Mouse (Mus musculus) spleen, postnatal 4 days (tissue): ENCODE data around the gene Thrap3.
A peak's percentile ranks its signal among the peaks of the same experiment; 100 is the strongest.

Source experiments
- DNase-seq, 2 experiments: peaks; one replicate each; pipeline ENCODE4 v3.0.0; 2022; ENCODE audit warnings: low spot score in 2 of 2

The Thrap3 gene

DNA sequence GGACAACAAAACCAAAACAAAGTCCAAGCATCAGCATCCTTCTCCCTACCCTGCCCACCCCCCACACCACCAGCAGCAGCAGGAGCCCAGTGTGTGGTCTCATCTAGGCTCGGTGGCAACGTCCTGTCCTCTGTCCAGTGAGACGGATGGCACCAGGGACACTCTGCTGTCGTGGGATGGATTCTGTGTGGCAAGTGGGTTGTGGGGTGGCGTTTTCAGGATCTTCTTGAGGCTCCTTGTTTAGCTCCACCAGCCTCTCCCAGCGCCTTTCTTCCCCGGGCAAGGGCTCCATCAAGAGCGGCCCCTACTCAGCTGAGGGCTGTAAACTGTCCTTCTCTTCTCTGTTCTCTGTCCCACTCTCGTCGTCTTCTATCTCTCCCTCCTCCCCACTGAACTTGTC, 37.5 kb downstream of the Thrap3 start:
- peak in 1 of 2 experiments; percentile 52 for DNase-seq

DNA sequence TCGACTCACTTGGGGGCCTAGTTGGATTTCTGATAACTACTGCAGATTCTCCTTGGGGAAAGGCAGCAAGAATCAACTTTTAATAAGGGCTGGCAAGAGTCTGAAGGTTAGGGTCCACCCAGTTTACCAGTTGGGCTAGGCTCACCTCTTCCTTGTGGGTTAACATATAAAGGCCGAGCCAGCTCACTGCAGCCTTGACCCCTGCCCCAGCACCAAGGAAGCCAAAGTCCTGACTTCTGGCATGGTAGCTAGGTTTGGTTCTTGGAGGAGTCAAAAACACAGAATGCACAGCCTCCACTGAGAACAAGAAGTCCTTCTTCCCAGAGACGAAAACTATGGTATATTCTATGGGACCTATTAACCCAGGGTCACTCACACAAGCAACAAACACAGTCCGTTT, 38.9 kb downstream of the Thrap3 start:
- no peak for DNase-seq

DNA sequence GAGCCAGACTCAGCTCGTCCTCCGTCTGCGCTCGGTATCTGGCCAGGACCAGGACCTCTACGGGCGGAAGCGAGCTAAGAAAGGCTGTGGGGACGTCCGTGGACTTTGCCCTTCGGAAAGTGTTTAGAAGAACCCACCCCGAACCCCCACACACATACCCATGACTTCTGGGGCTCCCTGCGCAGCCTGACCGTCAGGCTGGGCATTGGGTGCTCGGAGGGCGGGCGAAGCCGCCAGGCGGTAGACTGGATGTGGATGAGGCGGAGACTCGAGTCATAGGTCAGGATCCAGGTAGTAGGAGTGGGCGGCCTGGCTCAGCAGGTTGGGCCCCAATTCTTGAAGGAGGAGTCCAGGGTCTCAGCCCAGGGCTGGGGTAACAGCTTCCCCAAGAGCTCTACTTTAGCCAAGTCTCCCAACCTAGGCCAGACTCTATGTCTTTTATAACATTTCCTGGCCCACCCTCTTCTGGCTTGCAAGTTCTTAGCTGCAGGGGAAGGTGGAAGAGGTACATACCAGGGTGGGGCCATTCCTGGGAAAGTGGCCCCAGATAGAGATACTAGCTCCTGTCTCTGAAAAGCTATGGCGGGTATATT, 39.4 kb downstream of the Thrap3 start, which contains the start of gene Sh3d21:
Gene Sh3d21, minus strand, starts transcription at position 425 of the 593 bp plus-strand sequence.
- DNase-seq: no peak

DNA sequence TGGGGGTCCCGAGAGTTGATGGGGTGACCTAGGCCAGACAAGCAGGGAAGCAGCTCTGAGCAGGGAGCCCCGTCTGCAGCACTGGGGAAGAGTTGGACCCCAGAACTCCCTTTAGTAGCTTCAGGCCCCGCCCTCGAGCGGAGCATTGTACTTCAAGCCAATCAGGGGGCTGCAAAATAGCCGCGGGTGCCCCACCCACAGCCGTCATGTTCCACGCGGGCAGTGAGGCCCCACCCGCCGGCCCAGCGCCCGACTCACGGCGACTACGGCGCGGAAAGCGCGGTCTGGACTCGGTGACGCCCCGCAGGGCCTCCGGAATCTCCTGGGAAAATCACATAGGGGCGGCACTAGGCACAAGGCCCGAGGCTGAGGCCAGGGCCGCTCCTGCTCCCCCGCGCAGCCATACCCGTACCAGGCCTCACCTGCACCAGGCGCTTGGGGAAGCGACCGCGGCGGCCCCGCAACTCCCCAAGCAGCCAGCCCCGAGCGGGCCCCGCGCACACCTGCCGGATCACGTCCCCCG, 40.0 kb downstream of the Thrap3 start:
- DNase-seq: peak; percentile 82 to 88

DNA sequence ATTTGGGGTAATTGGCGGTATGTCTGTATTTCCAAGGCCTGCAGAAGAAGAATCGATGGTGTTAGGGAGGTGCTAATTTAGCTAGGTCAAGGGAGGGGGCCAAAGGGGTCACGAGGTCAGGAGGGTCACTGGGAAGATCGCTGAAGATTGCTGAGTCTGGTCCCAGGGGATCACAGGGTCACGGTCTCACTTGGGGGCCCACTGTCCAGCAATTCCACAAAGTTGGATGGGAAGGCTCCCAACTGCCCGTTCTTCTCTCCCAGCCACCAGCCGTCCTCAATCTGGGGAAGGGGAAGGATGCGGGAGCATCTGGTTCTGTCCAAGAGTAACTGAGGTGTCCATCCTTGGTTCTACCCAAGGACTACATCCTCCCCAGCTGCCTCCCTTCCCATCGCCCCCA, 40.6 kb downstream of the Thrap3 start:
- no peak for DNase-seq

DNA sequence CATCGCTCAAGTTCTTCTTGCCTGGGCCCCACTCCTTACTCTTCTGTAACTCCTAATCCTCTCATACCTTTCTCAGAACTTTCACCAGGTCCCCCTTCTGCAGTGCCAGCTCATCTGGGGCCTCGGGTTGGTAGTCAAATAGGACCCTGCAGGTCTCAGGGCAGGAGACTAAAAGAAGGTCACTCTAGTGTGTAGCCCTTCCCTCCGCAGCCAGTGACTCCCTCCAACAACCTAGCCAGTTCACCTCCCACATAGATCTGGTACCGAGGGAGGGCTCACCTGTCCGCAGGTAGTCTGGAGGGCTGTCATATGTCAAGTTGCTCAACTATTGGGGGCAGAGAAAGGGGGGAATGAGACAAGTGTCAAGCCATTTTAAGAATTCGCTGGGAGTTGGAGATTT, 41.1 kb downstream of the Thrap3 start:
- no peak for DNase-seq

DNA sequence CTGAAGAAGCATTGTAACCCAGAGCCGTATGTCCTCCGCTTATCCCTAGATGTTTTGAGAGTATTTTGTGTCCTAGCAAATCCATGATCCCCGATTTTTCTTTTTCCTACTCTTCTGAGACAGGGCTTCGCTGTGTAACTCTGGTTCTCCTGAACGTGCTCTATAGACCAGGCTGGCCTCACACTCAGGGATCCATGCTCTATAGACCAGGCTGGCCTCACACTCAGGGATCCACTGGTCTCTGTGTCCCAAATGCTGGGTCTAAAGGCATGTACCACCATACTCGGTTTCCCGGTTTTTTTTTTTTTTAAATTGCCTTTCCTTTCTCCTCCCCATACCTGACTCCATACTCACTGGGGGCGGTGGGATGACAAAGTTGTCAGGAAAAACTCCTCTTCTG, 41.6 kb downstream of the Thrap3 start:
- DNase-seq: no peak

DNA sequence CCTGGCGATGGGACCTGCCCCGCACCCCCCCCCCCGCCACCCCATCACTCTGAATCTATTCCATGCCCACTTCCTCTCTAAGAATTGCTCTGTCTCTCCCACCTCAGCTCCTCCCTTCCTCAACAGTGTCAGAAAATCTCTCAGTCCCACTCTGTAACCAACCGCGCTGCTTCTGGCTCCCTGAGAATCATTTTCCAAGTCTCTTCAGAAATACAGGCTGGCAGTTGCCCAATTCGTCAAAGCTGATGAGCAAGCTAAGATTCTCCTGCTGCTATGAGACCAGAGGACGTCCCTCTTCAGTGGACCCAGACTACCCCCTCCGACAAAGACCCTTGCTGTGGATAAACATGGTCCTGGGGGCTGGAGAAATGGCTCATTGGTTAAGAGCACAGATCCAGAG, 43.1 kb downstream of the Thrap3 start:
- DNase-seq: no peak

DNA sequence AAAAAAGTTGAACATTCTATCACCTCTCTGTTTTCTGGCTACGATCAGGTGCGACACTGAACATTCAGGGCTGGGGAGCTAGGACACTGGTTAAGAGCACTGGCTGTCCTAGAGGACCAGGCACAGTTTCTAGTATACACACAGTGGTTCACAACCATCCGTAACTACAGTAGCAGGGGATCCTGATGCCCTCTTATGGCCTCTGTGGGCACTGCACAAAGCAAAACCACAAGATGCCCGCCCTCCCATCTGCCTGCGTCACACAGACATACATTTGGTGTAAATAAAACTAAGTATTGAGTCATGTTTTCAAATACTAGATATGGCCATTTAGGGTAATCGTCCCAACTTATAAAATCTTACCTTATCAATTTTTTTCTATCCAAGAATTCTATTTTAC, 45.0 kb downstream of the Thrap3 start:
- peak in 1 of 2 experiments; percentile 37 for DNase-seq

DNA sequence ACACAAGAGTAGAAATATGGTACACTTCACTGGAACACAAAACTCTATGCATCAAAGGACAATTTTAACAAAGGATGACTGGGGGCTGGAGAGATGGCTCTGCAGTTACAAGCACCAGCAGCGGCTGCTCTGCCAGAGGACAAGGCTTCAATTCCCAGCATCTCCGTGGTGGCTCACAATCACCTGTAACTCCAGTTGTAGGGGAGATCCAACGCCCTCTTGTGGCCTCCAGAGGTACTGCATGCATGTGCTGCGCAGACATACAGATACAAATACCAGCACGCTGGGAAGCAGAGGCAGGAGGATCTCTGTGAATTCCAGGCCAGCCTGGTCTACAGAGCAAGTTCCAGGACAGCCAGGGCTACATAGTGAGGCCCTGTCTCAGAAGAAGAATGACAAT, 45.9 kb downstream of the Thrap3 start:
- DNase-seq: peak; percentile 49 to 80

DNA sequence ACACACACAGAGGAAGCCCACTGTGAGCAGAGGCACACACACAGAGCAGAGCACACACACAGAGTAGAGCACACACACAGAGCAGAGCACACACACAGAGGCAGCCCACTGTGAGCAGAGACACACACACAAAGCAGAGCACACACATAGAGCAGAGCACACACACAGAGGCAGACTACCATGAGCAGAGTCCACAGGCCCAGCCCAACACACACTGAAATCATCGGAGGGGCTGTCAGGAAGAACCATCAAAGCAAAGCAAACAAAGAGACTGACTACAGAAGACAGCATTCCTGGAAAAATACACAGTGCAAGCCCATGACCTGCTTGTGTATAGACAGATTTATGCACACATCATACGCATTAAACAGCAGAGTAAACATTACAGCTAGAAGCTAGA, 46.7 kb downstream of the Thrap3 start:
- no peak for DNase-seq

DNA sequence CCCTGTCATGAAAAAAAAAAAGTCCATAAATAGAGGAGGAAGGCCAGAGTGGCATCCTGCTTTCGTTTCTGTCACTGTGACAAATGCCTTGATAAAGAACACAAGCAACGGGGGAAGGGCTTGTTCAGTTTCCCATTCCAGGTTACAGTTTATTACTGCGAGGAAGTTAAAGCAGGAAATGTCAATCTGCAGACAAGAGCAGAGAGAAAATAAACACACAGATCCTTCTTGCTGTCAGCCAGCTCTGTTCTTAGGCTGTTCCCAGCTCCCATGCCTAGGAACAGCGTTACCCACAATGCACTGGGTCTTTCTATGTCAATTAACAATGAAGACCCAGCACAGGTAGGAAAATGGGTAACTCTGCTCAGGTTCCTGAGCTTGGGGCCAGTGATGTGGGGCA, 47.4 kb downstream of the Thrap3 start:
- no peak for DNase-seq

DNA sequence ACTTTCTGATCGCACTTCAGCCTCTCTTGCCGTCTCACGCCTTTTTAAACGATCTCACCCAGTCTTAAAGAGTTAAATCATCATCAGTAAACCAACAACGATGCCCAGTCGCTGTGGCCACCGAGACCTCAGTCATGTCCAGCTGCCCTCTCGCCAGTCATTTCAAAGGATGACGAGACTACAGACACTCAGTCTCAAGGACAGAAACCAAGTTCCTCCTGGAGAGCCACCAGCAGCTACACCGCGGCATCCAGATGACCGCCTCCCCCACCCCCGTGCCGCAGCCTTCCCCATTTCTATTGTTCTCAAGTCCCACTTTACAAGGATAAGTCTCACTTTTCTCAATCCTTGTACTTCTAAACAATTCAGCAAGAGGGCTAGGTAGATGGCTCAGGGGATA, 49.7 kb downstream of the Thrap3 start:
- DNase-seq: no peak

DNA sequence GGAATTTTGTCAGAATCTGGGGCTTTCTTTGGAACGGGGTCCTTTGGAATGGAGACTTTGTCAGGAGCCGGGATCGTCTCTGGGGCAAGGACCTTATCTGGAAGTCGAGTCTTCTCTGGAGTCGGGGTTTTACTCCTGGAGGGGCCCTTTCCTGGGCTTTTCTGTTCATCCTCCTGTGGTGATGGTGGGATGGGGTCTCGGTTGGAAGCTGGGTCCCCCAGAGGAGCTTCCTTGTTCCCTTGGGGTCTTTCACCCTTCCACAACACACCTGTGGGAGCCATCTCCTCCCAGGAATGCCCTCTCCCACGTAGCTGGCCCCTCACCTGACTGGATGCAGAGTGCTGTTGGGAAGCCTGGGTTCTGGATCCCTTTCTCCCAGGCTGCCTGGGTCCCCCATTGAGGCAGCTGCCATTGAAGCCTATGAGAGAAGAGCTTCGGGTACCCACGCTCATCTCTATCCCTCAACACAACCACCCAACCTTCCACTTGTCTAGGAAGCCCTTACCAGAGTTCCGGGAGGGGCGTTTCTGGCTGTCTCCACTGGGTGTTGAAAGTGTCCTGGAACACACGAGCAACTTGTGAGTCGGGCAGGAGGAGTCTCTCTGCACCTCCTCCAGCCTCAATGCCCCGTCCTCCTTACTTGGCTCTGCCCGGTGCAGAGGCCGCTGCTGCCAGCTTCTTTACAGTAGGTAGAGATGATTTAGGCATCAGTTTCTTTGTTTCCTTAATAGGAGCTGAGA, 50.7 kb downstream of the Thrap3 start:
- DNase-seq: no peak

DNA sequence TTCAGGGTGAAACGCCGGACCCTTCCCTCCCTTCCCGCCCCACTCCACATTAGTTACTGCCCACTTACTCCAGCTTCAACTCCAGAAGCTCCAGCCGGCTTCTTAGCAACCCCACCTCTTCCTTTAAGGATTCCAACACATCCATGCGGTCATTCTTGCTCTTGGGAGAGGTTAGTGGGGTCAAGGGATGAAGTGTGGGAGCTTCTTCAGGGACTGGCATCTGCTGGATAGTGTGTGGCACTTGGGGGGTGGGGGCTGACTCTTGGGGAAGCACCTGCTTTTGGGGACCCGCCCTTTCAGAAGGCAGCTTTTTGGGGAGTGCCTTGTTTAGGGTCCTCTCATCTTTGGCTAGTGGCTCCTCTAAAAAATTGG, 51.6 kb downstream of the Thrap3 start:
- DNase-seq: no peak

DNA sequence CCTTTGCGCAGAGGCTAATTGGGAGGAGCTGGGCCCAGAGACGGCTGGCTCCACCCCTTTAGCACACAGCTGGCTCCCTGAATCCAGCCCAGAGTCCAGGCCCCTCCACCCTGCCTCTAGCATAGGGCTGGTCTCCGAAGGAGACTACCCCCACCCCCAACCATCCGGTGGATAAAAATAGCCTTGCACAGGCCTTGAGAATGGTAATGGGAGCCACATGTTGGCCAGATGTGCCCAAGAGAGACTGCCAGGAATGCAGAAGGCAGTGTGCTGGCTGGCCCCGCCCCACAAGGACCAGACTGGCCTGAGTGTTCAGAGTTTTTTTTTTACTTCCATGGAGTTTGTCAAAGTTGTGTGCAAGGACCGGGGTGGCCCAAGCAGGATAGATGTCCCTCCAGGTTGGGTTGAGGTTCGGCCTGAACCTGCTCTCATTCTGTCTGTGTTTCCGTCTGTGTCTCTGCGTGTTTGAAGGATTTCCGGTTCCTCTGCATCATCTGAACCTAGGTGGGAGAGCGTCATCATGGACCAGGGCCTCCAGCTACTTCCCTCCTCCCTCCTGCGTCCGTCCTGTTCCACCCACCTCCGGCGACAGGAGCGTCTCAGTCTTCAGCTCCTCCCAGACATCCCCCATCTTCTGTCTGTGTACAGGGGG, 52.1 kb downstream of the Thrap3 start:
- DNase-seq: no peak

DNA sequence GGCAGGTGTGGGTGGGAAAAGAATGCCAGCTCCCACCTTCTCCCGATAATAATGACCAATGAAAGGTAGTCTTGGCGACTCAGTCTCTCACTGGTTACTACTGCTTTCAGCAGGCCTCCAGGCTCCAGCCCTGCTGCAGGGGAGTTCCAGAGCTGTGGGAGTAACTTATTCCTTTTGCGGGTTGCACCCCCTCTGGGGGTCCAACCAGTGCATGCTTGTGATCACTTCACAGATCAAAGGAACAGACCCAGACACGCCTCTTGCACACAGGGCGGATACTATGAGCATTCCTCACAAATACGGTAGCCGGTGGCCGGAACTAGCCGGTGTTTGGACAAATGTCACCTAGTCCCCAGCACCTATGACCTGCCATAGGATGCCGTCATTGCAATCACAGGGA, 52.8 kb downstream of the Thrap3 start:
- DNase-seq: no peak

DNA sequence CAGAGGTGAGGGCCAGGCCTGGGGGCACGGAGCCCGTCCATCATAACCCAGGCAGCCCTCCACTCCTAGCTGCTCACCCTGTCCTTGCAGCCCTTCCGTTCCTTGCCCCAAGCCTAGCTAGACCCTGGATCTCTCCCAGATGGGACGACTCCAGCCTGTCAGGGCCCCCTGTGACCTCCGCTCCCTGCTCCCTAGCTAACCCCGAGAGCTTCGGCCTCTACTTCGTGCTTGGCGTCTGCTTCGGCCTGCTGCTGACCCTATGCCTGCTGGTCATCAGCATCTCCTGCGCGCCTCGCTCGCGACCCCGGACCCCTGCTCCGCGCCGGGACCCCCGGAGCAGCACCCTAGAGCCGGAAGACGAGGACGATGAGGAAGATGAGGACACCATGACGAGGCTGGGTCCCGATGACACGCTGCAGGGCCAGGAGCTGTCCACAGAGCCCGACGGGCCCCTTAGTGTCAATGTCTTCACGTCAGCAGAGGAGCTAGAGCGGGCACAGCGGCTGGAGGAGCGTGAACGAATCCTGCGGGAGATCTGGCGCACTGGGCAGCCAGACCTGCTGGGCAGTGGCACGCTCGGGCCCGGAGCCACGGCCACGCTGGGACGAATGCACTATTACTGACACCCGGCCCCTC, 53.4 kb downstream of the Thrap3 start:
- DNase-seq: no peak

DNA sequence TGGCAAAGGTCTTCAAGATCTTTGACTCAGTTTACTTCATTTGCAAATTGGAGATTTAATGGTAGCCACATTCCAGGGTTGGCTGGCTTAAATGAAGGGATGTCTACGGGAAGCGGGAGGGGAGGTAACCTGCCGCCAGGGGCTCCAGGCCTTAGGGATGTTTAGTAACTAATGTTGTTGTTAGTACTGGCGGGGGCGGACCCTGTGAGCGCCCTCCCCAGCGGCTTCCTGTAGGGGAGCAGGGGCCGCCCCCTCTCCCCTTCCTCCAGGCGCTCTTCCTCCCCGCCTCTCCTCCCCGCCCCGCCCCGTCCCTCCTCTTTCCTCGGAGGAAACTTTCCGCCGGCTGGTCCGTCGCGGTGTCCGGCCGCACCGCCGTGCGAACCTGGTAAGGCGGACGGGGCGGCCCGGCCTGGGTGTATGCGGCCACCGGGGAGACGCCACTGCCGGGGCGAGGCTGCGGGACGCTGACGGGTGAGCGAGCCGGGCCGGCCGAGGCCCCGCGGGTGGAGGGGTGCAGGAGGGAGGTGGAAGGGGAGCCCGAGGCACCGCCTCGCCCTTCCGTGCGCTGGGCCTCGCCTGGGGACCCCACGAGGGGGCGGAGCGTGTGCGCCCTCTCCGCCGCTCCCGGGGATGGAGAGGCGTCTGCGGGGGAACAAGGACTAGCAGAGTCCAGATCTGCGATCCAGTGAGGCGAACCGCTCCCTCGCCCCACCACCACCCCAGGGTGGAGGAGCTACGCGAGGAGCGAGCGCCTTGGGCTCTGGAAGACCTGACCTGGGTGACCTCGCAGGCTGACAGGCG, 54.2 kb downstream of the Thrap3 start:
- DNase-seq: peak in 1 of 2 experiments; percentile 69

DNA sequence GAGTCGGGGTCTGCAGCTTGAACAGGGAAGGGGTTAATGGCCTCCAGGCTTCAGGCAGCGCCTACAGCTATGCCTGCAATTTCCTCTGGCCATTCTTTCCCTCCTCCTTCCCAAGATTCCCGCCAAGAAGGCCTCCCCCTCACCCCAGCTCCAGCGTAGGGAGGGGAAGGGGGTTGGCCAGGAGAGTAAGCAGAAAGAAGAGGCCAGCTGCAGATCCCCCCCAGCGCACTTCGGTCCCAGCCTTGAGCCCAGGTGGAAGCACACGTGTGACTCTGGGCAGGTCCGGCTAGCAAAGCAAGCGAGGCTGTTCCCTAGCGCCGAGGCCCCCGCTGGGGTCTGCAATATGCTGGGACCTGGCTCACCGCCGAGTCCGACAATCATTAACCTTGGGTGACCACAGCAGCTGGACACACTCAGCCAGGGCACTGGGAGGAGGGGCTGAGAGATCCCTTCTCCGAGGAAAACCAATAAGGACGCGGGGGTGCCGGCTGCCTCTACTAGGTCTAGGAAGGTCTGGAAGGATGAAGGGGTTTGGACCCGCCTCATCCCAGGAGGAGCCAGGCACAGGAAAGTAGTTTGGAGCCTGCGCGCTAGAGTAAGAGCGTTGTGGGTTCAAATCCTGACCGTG, 54.9 kb downstream of the Thrap3 start, which contains the start of gene Eva1b:
Gene Eva1b, plus strand, starts transcription at position 212 of the 628 bp plus-strand sequence.
- DNase-seq: no peak

DNA sequence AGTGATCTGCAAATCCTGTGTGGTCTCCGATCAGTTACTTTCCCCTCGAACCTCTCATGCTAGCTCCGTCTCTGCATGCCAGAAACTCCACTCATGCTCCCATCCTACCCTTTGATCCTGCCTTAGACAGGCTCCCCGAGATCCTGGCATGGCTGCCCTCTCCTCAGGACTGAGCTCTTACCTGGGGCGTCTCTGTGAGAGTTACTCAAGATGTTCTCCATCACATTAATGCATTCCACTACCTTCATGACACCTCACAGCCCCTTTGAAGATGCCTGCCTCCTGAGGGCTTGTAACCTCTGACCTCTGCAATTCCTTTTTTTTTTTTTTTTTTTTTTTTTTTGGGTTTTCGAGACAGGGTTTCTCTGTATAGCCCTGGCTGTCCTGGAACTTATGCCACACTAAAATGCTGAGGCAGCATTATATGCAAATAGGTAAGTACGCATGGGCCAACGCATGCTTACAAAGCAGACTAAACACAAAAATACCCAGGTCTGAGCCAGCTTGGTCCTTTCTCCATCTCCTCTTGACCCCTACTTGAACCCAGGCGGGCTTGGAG, 55.5 kb downstream of the Thrap3 start:
- DNase-seq: no peak
